Mouse (Mus musculus): Measurements from ENCODE around the gene Igfbp3. TPM values are rescaled to one million over a fixed set of nuclear protein-coding genes. Genes with fewer than 3 reads are reported as not detected.
A peak's percentile ranks its signal among the peaks of the same experiment; 100 is the strongest.

Igfbp3 gene
- polyA plus RNA-seq, 1 experiment: 300 TPM

DNA sequence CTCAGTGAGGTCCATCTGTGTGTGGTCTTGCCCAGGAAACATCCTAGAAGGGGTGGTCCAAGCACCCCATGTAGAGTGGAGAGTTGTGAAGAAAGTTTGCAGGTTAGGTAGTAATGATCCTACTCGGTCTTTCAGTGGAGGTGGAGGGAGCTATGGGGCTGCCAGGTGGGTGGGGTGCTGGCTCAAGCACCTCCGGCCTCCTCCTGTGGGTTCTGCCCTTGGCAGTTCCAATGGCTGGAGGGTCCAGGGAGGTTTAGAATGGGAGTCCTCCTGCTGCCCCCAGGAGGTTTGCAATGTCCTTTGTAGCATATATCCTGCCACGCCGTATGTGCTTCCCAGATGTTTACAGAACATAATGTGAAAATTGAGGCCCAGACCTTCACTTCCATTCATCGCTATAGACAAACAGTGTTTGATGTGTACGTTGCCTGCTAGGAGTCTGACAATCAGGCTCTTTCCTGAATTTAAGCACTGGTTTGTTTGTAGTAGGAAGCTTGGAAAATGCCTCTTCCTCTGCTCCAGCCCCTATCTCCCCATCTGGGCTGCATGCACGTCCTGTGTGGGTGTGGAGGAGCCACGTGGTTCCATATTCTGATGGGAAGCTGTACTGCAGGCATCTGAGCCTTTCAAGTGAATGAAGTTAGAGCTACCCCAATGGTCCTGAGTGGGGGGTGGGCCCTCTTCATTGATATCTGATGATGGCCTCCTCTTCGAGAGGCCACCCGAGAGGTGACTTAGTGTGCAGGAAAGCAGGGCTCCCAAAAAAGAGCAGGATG, 15.1 kb downstream of the Igfbp3 start:
- Histone ChIP-seq H3K4me3 (ENCODE audit: insufficient read depth, low read depth, low read length) (peak overlapping the region; percentile 47; the same call in 1 of the 2 replicates), H3K4me1 (ENCODE audit: control insufficient read depth, insufficient read depth, low read length) (peaks cover 8% of the 10 kb centered on the region; the same call in 1 of the 2 replicates), H3K27me3 (replicated peaks; ENCODE audit: control insufficient read depth, insufficient read depth, low read length) (no peaks in the 10 kb centered on the region), H3K36me3 (ENCODE audit: control insufficient read depth, insufficient read depth, low read length) (no peaks in the 10 kb centered on the region), H3K27ac (ENCODE audit: insufficient read depth, low read depth, low read length) (peak overlapping the region; percentile 72; the same call in 1 of the 2 replicates)
- no peak for DNase-seq
- WGBS: 72% methylated on average over 10 of the region's 10 CpGs
- TF ChIP-seq POLR2A (IDR thresholded peaks at IDR 0.05; ENCODE audit: low read depth, low read length) (no peak), CTCF (conservative IDR thresholded peaks at IDR 0.05; ENCODE audit: insufficient read depth, insufficient read length, low read depth, low read length) (no peak)

GRCm38 (mm10) chr11:7198006-7198405, 15.7 kb downstream of the Igfbp3 start:
- Histone ChIP-seq H3K36me3 (ENCODE audit: control insufficient read depth, insufficient read depth, low read length) (no peaks in the 10 kb centered on the region), H3K27ac (ENCODE audit: insufficient read depth, low read depth, low read length) (peak overlapping the region; percentile 72), H3K27me3 (replicated peaks; ENCODE audit: control insufficient read depth, insufficient read depth, low read length) (no peaks in the 10 kb centered on the region), H3K4me3 (ENCODE audit: insufficient read depth, low read depth, low read length) (peak overlapping the region; percentile 47), H3K4me1 (ENCODE audit: control insufficient read depth, insufficient read depth, low read length) (peaks cover 8% of the 10 kb centered on the region; the same call in 1 of the 2 replicates)
- peak; percentile 39 for DNase-seq
- TF ChIP-seq POLR2A (IDR thresholded peaks at IDR 0.05; ENCODE audit: low read depth, low read length): no peak
- TF ChIP-seq CTCF (conservative IDR thresholded peaks at IDR 0.05; ENCODE audit: insufficient read depth, insufficient read length, low read depth, low read length): no peak
- 41% methylated on average over 19 of the region's 19 CpGs for WGBS

- DNase-seq: peak; percentile 88
- Histone ChIP-seq H3K4me3 (ENCODE audit: insufficient read depth, low read depth, low read length) (peak within 1 kb of the TSS; percentile 47), H3K36me3 (ENCODE audit: control insufficient read depth, insufficient read depth, low read length) (no peaks in the 10 kb centered on the region), H3K4me1 (ENCODE audit: control insufficient read depth, insufficient read depth, low read length) (peaks cover 8% of the 10 kb centered on the region; the same call in 1 of the 2 replicates), H3K27ac (ENCODE audit: insufficient read depth, low read depth, low read length) (peak within 1 kb of the TSS; percentile 72), H3K27me3 (replicated peaks; ENCODE audit: control insufficient read depth, insufficient read depth, low read length) (no peaks in the 10 kb centered on the region)
- TF ChIP-seq CTCF (conservative IDR thresholded peaks at IDR 0.05; ENCODE audit: insufficient read depth, insufficient read length, low read depth, low read length): no peak
- 34% methylated on average over 12 of the region's 12 CpGs for WGBS
Observed at GRCm38 (mm10) chr11:7197491-7197941, 16.2 kb downstream of the Igfbp3 start, which contains the start of gene Igfbp1. Gene Igfbp1 (plus strand): TSS chr11:7197782.

DNA sequence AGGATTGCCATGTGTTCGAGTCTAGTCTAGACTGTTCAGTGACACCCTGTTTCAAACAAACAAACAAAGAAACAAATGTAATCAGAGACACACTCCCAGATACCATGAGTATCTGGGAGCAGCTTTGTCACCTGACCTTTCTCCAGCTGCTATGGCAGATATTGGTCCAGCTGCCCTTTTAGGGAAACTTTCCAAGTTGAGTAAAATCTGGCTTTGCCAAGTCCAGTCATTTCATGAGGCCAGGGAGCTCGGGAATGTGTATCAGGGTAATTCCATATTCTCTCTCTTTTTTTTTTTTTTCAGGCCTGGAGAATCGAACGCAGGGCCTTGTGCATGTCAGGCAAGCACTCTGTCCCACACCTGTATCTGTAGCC, 18.4 kb downstream of the Igfbp3 start:
- Histone ChIP-seq H3K27me3 (replicated peaks; ENCODE audit: control insufficient read depth, insufficient read depth, low read length) (no peaks in the 10 kb centered on the region), H3K36me3 (ENCODE audit: control insufficient read depth, insufficient read depth, low read length) (no peaks in the 10 kb centered on the region), H3K4me3 (ENCODE audit: insufficient read depth, low read depth, low read length) (no peak overlapping the region), H3K4me1 (ENCODE audit: control insufficient read depth, insufficient read depth, low read length) (peaks cover 8% of the 10 kb centered on the region; the same call in 1 of the 2 replicates), H3K27ac (ENCODE audit: insufficient read depth, low read depth, low read length) (no peak overlapping the region)
- no peak for DNase-seq
- TF ChIP-seq POLR2A (IDR thresholded peaks at IDR 0.05; ENCODE audit: low read depth, low read length): no peak
- TF ChIP-seq CTCF (conservative IDR thresholded peaks at IDR 0.05; ENCODE audit: insufficient read depth, insufficient read length, low read depth, low read length): no peak
- 74% methylated on average over 4 of the region's 4 CpGs for whole genome bisulfite sequencing

GRCm38 (mm10) chr11:7194432-7195311, 19.1 kb downstream of the Igfbp3 start:
- TF ChIP-seq POLR2A (IDR thresholded peaks at IDR 0.05; ENCODE audit: low read depth, low read length) (no peak), CTCF (conservative IDR thresholded peaks at IDR 0.05; ENCODE audit: insufficient read depth, insufficient read length, low read depth, low read length) (peak; percentile 30; the same call in 1 of the 2 replicates)
- H3K27me3 ChIP-seq (replicated peaks; ENCODE audit: control insufficient read depth, insufficient read depth, low read length): no peaks in the 10 kb centered on the region
- no peak for DNase-seq
- H3K4me3 ChIP-seq (ENCODE audit: insufficient read depth, low read depth, low read length): no peak overlapping the region
- 91% methylated on average over 10 of the region's 10 CpGs for WGBS
- H3K4me1 ChIP-seq (ENCODE audit: control insufficient read depth, insufficient read depth, low read length): peaks cover 8% of the 10 kb centered on the region; the same call in 1 of the 2 replicates
- no peaks in the 10 kb centered on the region for H3K36me3 ChIP-seq (ENCODE audit: control insufficient read depth, insufficient read depth, low read length)
- H3K27ac ChIP-seq (ENCODE audit: insufficient read depth, low read depth, low read length): no peak overlapping the region

DNA sequence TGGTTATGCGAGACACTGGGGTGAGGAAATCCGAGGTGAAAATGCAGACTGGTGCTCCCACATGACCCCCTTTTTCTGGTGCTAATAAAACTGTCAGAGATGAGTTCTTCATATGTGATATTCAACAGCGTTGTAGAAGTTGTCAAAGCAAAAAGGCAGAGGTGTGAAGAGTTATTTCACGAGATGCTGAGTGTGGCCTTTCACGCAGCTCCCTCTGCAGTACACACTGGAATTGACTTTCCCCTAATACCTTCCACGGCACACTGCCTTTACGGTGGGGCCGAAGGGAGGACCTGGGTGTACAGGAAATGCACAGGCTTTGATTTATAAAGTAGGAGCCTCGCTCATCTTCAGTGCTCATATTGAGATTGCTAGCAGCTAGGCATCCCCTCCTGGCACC, 20.6 kb downstream of the Igfbp3 start:
- Histone ChIP-seq H3K27me3 (replicated peaks; ENCODE audit: control insufficient read depth, insufficient read depth, low read length) (no peaks in the 10 kb centered on the region), H3K36me3 (ENCODE audit: control insufficient read depth, insufficient read depth, low read length) (no peaks in the 10 kb centered on the region), H3K4me3 (ENCODE audit: insufficient read depth, low read depth, low read length) (no peak overlapping the region), H3K27ac (ENCODE audit: insufficient read depth, low read depth, low read length) (no peak overlapping the region), H3K4me1 (ENCODE audit: control insufficient read depth, insufficient read depth, low read length) (peaks cover 8% of the 10 kb centered on the region; the same call in 1 of the 2 replicates)
- WGBS: 59% methylated on average over 9 of the region's 9 CpGs
- DNase-seq: no peak
- TF ChIP-seq CTCF (conservative IDR thresholded peaks at IDR 0.05; ENCODE audit: insufficient read depth, insufficient read length, low read depth, low read length) (no peak), POLR2A (IDR thresholded peaks at IDR 0.05; ENCODE audit: low read depth, low read length) (no peak)

Data from kidney, adult 2 months (tissue).